ENCODE assay signal across 18 mouse cellular contexts in genomic region chr6:125597716-125598115, GRCm38 (mm10).
"Had no signal": no experiment of that assay in that cellular context is flagged by ENCODE, and none has a peak within 500 bp of the region (broad histone marks: within the 10 kb centered on the region; RNA-seq: fewer than 3 reads in every experiment).

No protein-coding gene starts in this region.

- H3K4me1 ChIP-seq: midbrain, embryonic 15.5 days; neural tube, embryonic 12.5 days; neural tube, embryonic 15.5 days had no signal

- ATAC-seq: intestine, postnatal 0 days; liver, embryonic 12.5 days; midbrain, embryonic 15.5 days had no signal

- H3K27me3 ChIP-seq: limb, embryonic 15.5 days; midbrain, embryonic 15.5 days; neural tube, embryonic 12.5 days; stomach, embryonic 15.5 days had no signal

- H3K36me3 ChIP-seq: limb, embryonic 12.5 days; limb, embryonic 15.5 days; liver, embryonic 12.5 days; liver, embryonic 15.5 days; midbrain, embryonic 12.5 days; midbrain, embryonic 15.5 days; neural tube, embryonic 12.5 days; neural tube, embryonic 15.5 days; stomach, embryonic 15.5 days had no signal

- H3K27ac ChIP-seq: kidney, postnatal 0 days; layer of hippocampus, adult 2 months; limb, embryonic 12.5 days; limb, embryonic 15.5 days; liver, embryonic 12.5 days; macrophage; midbrain, embryonic 12.5 days; midbrain, embryonic 15.5 days; neural tube, embryonic 12.5 days; neural tube, embryonic 15.5 days; stomach, embryonic 15.5 days had no signal

- H3K9ac ChIP-seq: limb, embryonic 12.5 days; limb, embryonic 15.5 days; liver, embryonic 12.5 days; liver, embryonic 15.5 days; lung, embryonic 14.5 days; midbrain, embryonic 12.5 days; midbrain, embryonic 15.5 days; neural tube, embryonic 12.5 days; neural tube, embryonic 15.5 days; stomach, embryonic 15.5 days had no signal

- DNase-seq: layer of hippocampus, adult 9-11 months; lung, embryonic 14.5 days; right cerebral cortex, postnatal 25 days; spleen, adult 18-20 months; thymus, postnatal 25 days had no signal

- H3K4me2 ChIP-seq: limb, embryonic 12.5 days; limb, embryonic 15.5 days; liver, embryonic 12.5 days; liver, embryonic 15.5 days; lung, embryonic 14.5 days; midbrain, embryonic 12.5 days; midbrain, embryonic 15.5 days; neural tube, embryonic 12.5 days; neural tube, embryonic 15.5 days; stomach, embryonic 15.5 days had no signal

- H3K4me3 ChIP-seq: layer of hippocampus, adult 2 months; limb, embryonic 12.5 days; limb, embryonic 15.5 days; liver, embryonic 12.5 days; liver, embryonic 15.5 days; midbrain, embryonic 12.5 days; midbrain, embryonic 15.5 days; neural tube, embryonic 12.5 days; neural tube, embryonic 15.5 days; stomach, embryonic 15.5 days had no signal

- H3K9me3 ChIP-seq: limb, embryonic 12.5 days; limb, embryonic 15.5 days; liver, embryonic 12.5 days; liver, embryonic 15.5 days; midbrain, embryonic 12.5 days; midbrain, embryonic 15.5 days; neural tube, embryonic 12.5 days; neural tube, embryonic 15.5 days; stomach, embryonic 15.5 days had no signal
